Mouse (Mus musculus) embryo, embryonic 10.5 days (tissue): ENCODE results near the gene Olfr352.

Experiments used
- DNase-seq: peaks from one replicate; pipeline ENCODE4 v3.0.0-alpha.2; 2015; ENCODE audit warnings: low spot score

Olfr352 gene

GRCm38 (mm10) chr2:36868160-36868559, at the start of gene Olfr352:
Gene Olfr352 (plus strand): TSS chr2:36868460.
- no peak for DNase-seq

DNA sequence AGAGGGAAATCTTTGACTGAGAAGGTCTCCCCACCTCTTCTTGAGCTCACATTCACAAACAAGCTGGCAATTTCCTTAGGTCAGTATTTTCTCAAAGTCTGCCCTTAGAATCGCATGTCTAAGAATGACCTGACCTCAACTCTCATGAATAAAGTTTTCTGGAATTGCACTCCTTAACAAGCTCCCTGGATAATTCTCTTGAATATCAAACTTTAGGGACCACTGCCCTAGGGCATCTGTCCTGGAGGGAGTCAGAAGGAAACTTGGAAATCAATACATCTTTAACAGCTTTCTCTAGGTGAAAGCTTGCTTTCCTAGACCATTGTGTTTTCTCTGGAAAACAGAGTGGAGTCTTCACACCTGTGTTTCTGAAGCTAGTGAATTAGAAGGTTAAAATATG, 22.2 kb upstream of the Olfr352 start, which contains the start of gene Olfr350:
Olfr350 (plus strand) TSS at position 301 of the 400 bp plus-strand sequence.
- no peak for DNase-seq

DNA sequence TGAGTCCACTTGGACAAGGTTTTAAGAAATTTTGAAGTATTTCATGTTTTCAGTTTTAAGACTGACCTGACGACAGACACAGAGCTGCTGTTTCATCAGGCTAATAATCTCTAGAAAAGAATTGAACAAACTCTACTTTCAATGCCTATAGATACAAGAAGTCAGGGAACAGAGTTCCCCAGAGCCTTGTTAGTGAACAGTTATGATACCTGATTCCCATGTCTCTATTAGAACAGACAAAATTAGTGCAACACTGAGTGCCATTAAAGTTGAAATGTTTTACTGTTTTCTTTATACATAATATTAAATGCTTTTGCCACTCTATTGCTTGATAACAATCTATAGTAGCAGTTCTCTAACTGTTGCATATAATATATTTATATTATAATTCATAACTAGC, 5.7 kb upstream of the Olfr352 start, which contains the start of gene Olfr351:
Olfr351 (minus strand) TSS at position 101 of the 400 bp plus-strand sequence.
- no peak for DNase-seq

DNA sequence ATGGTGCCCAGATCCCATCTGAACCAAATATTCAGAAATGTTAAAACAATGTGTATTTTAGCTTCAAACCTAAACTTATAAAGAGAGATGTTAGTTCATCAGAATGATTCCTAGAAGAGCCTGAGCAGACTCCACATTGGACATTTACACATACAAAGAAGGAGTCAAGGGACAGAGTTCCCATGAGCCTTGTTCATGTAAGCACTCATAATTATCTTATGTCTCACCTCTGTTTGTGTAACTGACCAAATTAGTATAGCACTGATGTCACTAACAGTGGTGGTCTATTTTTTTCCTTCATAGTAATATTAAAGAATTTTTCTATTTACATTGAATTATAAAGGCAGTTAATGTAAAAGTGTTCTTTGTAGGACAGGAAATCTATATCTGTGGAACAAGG, 24.6 kb downstream of the Olfr352 start, which contains the start of gene Olfr353:
Olfr353 (minus strand) TSS at position 101 of the 400 bp plus-strand sequence.
- no peak for DNase-seq

DNA sequence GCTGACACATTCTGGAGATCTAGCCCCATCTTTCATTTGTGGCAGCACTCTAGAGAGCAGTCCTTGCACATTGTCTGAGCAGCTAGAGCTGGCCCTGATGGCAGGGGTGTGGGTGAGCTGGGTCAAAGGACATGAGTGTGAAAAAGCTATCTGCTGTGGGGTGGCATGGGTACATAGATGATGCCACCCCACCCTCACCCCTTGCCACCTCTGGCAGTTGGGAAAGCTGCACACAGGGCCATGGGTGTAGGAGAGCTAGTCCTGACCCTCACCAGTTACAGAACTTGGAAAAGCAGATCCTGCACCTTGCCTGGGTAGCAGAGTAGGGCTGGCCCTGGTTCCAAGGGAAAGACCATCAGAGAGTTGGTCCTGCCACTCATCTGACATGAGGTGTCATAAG, 28.9 kb downstream of the Olfr352 start:
- DNase-seq, result no peak

- DNase-seq, result no peak
Measured at GRCm38 (mm10) chr2:36905380-36905779, 37.1 kb downstream of the Olfr352 start, which contains the start of gene Olfr354. Gene Olfr354 (plus strand): TSS chr2:36905680.
